Mouse (Mus musculus): ENCODE results near the gene Dyrk1a.

- TF ChIP-seq CTCF (IDR thresholded peaks at IDR 0.05; ENCODE audit: borderline replicate concordance, insufficient read depth, low read depth, low read length), result no peak
- no peak for TF ChIP-seq POLR2A (IDR thresholded peaks at IDR 0.05; ENCODE audit: borderline replicate concordance, insufficient read depth, low read length)
Measured at GRCm38 (mm10) chr16:94714483-94714882, 144.7 kb downstream of the Dyrk1a start.

Measured in cerebellum, adult 2 months (tissue).